Mouse (Mus musculus) testis, adult 2 months (tissue): ENCODE data around the gene Wdr19.

Experiments used
- CTCF ChIP-seq: fragments of 200-500 bp; IDR thresholded peaks from 2 replicates; pipeline ENCODE4 v1.5.1; 2012; ENCODE audit warnings: low read depth, mild to moderate bottlenecking, inconsistent platforms, low read length, moderate library complexity; ENCODE audit not compliant: control insufficient read depth, insufficient read depth, insufficient replicate concordance
- POLR2A ChIP-seq: fragments of 200-500 bp; IDR thresholded peaks from 2 replicates; pipeline ENCODE4 v1.6.1; 2012; ENCODE audit warnings: low read depth, mild to moderate bottlenecking, inconsistent platforms, low read length, moderate library complexity; ENCODE audit not compliant: control insufficient read depth

- TF ChIP-seq POLR2A: no peak
- no peak for TF ChIP-seq CTCF
Observed at GRCm38 (mm10) chr5:65217305-65218269, 18.1 kb downstream of the Wdr19 start.
